Mouse (Mus musculus) CD4-positive, CD25-positive, alpha-beta regulatory T cell, adult 9 weeks (primary cell): ENCODE results near the gene Pcbd1. TPM values are rescaled to one million over a fixed set of nuclear protein-coding genes. Genes with fewer than 3 reads are reported as not detected.

ENCODE experiments used
- polyA plus RNA-seq: library from polyadenylated mRNA; unstranded; fragments of 100-300 nt; shearing (Covaris generic); gene quantifications from one replicate; pipeline ENCODE4 v1.2.1, GENCODE M21; 2017

Gene Pcbd1
- 0.83 TPM for polyA plus RNA-seq

GRCm38 (mm10) chr10:61089170-61090142 lies at the start of gene Pcbd1:
Pcbd1 (plus strand) TSS chr10:61089331.

Other genes with a start within 250 kb of the Pcbd1 start
- gene Sgpl1, start 58.4 kb downstream of the Pcbd1 start, polyA plus RNA-seq: 99.9 TPM
- not detected for gene Tbata, start 82.6 kb downstream of the Pcbd1 start, polyA plus RNA-seq
- 0.36 TPM for gene Adamts14, start 184.1 kb downstream of the Pcbd1 start, polyA plus RNA-seq
- 16.3 TPM for gene Prf1, start 208.5 kb downstream of the Pcbd1 start, polyA plus RNA-seq